Mouse (Mus musculus) cerebellum, adult 11-12 months (tissue): Measurements from ENCODE around the gene Ddx39.

ENCODE experiments used
- DNase-seq: peaks from one replicate; pipeline ENCODE4 v3.0.0; 2022

Gene Ddx39

DNA sequence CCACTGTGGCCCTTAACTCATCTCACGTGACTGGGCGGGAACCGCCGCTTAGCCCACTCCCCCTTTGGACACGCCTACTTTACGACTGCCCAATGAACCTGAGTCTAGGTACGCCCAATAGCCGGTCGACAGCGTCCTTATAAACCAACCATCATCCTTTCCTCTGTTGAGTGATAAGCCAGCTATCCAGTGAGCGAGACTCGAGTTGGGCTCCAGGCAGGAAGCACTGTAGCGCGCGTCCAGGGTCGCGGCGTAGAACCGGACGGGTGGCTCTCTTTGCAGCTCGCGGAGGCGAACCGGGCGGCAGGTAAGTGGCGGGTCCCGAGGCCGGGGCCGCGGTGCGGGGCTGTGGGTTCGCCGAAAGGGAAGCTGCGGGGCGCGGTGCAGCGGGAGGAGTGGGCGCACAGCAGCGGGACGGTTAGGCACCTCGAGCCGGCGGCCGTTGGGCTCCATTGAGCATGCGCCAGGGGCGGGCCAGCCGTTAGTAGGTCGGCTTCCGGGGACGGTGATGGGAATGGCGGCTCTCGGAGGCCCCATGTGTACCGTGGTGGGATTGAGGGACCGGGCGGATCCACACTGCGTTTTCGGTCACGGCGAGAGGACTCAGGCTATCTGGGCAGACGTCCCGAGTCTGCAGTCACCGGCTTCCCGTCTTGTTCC lies at the start of gene Ddx39:
Gene Ddx39, plus strand, starts transcription at position 147 of the 660 bp plus-strand sequence.
- DNase-seq = peak; percentile 97

DNA sequence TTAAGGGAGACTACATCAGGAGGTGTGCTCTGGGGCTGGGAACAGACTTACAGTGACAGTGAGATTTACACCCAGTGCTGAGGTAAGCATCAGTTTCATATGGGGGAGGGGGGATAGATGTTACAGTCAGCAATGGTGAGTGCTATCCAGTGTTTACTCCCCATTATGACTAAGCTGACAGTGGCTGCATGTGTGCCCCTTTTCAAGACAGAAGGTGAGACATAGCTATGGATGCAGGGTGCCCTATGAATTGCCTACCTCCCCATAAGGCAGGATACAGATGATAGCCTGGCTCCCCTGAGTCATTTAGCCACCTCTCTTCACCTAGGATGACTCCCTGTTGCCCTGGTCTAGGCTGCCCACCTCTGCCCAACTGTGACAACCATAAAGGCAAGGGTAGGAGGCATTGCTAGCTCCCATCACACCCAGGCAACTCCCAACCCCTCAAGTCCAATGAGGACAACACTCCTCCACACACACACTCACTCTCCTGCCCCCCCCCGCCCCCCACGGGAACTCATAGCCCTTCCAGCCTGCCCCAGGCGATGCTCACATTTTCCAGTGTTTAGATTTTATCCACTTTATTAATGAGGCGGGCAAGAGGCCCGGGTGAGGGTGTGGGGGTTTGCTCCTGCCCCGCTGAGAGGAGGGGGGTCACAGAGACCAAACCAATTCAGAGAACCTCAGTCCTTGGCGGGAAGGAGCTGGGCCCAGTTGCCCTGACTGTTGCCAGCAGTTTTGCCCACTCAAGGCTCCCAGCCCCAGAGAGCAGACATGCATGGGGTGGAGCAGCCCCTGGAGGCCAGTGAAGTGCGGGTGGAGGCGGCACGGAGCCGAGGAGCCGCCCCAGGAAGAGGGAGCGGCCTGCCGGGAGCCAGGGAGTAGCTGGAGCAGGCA lies 48.8 kb upstream of the Ddx39 start, which contains the start of gene Ptger1:
Gene Ptger1, plus strand, starts transcription at position 710 of the 897 bp plus-strand sequence.
- DNase-seq = no peak

DNA sequence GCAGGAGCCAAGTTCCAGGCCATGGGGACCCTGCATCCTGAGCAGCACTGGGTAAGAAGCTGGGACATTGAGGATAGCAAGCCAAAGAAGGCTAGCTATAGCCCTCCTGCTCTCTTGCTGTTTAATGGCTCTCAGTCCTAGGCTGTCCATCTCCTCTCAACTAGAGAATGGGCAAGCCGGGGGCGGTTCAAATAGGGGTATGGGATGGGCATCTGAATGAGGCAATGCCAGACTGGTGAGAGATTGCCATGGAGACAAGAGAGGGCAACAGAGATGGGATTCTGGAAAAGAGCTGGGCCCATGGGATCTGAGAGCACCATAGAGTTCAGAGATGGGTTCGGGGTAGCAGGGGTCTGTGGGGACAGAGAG lies 48.1 kb upstream of the Ddx39 start:
- no peak for DNase-seq

DNA sequence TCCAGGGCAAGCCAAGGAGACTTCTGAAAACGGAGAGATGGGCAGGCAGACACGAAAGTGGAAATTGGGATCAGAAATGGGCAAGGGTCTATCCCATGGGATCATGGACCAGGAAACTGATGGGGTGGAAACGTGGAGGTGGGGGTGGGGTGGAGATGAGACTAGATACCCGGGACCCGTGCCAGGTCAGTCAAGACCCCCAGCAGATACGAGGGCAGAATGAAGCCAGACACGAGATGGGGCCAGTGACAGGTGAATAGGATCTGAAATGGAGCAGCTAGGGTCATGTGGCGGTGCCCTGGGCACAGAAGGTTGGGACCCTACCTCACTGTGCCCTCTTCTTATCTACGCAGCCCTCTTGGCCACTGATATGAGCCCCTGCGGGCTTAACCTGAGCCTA lies 47.5 kb upstream of the Ddx39 start:
- no peak for DNase-seq

DNA sequence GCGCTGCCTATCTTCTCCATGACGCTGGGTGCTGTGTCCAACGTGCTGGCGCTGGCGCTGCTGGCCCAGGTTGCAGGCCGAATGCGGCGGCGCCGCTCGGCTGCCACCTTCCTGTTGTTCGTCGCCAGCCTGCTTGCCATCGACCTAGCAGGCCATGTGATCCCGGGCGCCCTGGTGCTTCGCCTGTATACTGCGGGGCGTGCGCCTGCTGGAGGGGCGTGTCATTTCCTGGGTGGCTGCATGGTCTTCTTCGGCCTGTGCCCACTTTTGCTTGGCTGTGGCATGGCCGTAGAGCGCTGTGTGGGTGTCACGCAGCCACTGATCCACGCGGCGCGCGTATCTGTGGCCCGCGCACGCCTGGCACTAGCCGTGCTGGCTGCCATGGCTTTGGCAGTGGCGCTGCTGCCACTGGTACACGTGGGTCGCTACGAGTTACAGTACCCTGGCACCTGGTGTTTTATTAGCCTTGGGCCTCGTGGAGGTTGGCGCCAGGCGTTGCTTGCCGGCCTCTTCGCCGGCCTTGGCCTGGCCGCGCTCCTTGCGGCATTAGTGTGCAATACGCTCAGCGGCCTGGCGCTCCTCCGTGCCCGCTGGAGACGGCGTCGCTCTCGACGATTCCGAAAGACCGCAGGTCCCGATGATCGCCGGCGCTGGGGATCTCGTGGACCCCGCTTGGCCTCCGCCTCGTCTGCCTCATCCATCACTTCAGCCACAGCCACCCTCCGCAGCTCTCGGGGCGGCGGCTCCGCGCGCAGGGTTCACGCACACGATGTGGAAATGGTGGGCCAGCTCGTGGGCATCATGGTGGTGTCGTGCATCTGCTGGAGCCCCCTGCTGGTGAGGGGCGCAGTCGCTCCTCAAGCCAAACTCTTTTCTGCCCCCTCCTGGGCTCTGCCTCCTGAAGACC lies 46.7 kb upstream of the Ddx39 start:
- peak; percentile 56 for DNase-seq

DNA sequence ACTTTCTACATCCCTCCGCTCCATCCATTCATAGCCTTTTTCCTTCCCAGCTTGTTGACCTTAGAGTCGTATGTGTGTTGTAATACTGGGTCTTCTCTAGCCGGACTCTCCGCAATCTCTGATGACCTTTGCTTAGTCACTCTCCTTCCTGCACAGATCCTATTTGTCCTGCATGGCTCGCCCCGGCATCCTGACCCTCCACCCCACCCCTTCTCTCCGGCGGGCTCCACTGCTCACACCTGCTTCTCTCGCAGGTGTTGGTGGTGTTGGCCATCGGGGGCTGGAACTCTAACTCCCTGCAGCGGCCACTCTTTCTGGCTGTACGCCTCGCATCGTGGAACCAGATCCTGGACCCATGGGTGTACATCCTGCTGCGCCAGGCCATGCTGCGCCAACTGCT lies 46.0 kb upstream of the Ddx39 start:
- no peak for DNase-seq

DNA sequence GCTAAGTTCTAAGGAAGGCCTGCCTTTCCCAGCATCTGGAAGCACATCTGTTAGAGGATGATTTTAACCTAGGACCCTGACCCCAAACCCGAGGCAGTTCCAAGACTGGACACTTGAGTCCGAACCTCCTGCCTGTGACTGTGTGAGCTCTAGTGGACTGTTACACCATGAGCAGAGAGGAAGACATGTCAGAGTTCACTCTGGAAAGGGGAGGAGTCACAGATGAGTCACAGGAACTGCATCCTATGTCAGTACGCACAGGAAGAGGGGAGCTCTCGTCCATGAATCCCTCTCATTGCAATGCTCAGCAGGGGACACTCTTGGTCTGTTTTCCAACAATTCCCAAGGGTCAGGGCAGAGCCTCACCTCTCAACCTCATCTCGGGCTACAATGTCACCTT lies 42.0 kb upstream of the Ddx39 start:
- no peak for DNase-seq

DNA sequence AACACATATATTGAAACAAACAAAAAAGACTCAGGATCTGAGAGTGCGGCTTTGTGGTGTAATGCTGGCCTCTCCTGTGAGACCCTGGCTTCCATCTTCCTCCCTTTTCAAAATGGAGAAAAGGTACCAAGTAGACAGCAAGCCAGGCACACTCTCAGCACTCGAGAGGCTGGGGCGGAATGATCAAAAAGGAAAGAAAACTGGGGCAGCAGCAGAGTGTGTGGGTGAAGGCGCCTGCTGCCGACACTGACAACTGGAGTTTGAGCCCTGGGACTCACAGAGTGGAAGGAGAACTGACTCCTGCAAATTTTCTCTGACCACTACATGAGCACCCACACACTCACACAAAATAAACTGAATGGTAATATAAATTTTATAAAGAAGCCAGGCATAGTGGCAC lies 40.5 kb upstream of the Ddx39 start:
- no peak for DNase-seq

DNA sequence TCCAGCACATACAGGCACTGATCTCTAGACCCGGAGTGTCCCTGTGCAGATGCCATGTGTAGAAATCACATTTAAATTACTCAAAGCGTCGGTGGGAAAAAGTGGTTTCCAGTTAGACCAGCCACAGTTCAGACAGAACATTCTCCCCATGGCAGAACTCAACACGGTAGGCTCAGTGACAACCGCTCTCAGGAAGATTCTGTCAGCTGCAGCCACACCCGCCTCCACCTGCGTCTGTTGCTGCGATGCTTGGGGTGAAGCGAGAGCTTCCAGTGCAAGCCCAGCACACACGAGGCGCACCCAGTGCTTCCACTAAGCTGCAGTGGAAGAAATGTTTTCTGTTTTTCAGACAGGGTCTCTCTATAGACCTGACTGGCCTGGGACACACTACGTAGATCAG lies 35.1 kb upstream of the Ddx39 start:
- DNase-seq = no peak

DNA sequence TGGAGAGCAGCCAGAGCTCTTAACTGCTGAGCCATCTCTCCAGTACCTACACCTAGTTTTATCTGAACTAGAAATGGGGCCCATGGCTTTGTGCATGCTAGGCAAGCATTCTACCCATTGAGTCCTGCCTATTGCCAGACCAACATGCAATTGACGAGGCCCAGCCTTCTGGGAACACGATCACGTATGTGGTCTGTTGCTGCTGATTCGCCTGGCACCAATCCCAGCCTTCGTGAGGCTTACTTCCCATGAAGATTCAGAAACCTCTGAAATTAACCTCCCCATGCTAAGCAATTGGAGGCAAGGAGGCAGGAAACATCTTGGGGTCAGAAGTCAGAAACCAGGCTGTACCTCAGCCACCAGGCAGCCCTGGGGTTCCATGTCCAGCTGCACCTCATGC lies 34.4 kb upstream of the Ddx39 start:
- DNase-seq = no peak

DNA sequence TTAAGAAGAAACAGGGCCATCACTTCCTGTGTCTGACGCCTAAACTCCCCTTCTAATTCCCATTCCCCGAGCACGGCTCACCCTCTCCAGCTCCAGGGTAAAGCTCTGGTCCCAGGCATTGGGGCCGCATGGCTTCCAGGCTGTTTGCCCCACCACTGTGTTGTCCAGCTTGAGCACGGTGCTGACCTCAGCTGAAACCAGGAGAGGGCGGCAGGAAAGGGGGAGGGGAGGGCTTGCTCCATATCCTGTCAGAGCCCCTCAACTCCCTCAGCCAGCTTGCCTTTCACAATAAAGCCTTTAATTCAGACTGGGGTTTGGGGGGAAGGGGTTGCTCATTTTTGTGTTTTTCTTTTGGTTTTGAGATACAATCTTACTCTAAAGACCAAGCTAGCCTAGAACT lies 33.9 kb upstream of the Ddx39 start:
- DNase-seq = no peak

DNA sequence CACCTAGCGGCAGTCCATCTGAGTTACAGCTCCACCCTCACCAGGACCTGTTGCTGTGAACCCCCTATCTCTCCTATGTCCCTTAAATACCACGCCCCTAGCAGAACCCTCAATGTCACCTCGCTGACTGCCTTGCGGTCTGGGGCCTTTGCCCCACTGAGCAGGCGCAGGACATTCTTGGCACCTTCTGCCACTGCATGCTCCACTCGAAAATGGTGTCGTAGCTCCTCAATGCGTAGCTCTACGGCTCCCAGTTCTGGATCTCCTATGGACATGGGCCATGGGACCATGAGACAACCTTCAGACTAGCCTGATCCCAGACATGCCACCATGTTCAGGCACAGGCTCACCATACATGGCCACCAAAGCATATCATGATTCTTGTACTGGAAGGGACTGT lies 30.5 kb upstream of the Ddx39 start:
- no peak for DNase-seq

DNA sequence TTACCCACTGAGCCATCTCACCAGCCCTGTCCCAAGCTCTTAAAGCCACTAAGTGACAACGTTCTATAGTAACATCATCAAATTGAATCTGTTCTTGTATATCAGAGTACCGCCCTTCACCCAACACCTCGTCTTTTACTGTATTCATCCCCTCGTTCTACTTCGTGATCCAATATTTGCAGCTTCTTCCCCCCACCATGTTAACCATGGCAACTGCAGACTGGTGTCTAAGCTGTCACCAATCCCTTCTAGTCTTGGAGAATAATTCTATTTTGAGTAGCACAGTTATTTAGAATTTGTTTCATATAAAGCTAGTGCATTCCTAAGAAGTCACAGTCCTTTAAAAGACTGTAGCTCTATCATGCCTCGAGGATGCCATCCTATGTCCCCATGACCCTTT lies 25.7 kb upstream of the Ddx39 start:
- no peak for DNase-seq

DNA sequence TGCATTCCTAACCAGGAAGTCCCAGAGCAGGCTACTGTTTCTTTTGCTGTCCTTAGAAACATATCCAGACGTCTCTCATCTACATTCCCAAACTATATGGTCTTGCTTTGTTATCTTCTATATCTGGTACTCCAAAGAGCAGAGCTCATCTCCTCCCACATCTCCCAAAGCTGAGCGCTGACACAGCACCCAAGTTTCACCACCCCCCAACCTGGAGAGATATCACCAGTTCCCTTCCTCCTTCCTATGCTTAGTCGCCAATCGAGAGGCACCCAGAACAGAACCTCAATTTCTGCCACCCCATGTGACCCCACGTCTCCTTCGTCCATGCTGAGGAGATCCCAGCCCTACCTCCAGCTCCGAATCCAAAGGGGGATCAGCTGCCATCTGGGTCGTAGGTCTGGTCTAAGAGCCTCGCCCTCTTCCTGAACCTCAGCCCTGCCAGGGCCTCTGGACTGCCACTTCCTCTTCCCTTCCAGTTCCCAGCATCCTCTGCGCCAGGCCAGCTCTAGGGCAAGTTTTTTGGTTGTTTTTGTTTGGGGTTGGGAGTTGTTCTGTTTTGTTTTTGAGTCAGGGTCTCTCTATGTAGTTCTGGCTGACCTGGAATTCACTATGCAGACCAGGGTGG lies 21.3 kb upstream of the Ddx39 start:
- no peak for DNase-seq

DNA sequence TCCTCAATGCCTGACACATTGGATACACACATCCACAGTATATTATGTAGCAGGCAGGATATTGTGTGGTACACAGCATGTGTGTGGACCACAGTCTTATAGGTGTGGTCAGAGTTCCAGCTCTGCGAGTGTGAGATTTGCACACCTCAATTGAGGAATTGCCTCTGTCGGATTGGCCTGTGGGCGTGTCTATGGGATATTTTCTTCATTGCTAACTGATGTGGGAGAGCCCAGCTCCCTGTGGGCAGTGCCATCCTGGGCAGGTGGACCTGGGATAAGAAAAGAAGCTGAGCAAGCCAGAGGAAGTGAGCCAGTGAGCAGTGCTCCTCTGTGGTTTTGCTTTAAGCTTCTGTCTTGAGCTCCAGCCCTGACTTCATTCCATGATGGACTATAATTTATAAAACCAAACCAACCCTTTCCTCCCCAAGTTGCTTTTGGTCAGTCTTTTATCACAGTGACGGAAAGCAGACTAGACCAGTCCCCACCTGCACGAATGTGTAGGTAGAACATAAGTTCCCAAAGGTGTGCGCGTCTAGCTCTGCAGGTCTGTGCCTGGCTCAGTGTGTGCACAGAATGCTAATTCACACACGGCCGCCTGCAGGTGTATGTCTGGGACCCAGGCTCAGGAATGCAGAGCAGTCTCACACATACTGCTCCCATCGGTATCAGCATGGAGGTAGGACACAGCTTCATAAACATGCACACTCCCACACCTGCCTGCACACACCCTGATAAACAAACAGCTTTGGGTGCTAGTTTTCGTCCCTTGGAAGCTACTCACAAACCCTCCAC lies 20.4 kb upstream of the Ddx39 start:
- no peak for DNase-seq

DNA sequence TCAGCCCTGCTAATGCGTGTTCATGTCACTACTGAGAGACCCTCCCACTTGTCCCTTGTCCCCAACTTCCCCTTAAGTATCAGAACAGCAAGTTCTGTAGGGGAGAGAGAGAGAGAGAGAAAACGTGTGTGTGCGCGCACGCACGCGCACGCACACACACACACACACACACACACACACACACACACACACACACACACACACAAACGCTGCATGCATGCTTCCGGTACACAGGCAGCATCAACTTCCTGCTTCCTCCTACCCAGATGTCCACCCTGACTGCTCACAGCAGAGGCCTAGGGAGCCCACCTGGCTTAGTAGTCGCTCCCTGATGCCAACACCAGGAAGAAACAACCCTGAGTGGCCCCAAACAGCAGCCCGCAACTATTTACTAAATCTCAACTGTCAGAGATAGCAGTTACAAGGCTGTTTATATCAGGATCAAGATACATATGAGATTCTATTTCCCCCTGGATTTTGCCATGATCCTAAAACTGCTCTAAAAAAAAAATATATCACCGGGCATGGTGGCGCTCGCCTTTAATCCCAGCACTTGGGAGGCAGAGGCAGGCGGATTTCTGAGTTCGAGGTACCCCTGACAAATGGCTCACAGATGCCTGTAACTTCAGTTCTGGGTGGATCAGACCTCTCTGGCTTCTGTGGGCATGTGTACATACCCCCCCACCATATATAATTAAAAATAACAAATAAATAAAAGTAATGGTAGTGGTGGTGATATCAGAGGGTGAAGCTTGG lies 19.4 kb upstream of the Ddx39 start:
- DNase-seq = no peak

DNA sequence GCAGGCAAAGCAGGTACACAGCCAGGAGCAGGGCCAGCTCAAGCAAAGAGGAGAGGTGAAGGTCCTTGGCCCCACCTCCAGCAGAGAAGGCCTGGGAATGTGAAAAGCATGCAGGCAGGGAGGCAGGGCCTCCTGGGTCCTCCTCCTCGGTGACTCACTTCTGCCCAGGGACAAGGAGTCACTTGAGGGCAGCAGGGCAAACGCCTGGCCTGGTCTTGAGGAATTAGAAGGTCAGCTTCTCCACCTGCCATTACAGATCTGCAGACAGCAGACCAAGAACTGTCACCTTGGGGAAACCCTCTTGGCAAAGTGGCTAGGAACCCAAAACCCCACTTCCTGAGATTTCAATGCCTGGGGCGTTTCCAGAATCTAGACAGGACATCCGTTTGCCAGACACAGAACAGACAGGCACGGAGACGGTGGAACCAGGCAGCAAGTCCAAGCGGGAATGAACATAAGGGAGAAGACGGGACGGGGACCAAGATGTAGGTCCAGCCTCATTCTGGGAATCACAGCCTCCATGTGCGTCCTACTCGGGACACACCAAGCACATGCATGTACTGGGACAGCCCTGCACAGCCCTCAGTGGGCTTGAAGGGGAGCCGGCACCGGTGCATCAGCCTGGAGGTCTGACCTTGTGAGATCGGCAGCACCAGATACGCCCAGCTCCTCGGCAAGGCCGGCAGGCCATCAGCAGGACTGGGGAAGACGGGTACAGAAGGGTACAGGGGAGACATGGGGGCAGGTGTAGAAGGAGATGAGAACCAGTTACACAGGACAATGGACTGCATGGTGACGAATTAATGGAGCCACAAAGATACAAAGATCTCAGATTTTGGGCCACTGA lies 17.4 kb upstream of the Ddx39 start:
- peak; percentile 36 for DNase-seq

DNA sequence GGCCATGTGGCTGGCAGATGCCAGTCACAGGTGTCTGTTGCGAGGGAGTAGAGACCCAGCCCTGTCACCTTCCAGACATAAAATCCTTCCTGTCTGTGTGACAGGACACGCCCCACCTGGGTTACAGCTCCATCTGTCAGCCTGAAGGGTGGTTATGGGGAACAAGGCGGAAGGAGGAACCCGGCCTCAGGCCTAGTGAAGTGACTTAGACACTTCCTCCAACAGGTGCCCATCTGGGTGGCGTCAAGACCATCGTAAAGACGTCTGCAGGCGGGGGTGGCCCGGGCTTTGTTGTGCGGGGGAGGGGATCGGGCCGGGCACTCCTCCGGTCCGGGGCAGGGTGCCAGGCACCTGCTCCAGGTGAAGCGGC lies 16.7 kb upstream of the Ddx39 start:
- DNase-seq = peak; percentile 75

DNA sequence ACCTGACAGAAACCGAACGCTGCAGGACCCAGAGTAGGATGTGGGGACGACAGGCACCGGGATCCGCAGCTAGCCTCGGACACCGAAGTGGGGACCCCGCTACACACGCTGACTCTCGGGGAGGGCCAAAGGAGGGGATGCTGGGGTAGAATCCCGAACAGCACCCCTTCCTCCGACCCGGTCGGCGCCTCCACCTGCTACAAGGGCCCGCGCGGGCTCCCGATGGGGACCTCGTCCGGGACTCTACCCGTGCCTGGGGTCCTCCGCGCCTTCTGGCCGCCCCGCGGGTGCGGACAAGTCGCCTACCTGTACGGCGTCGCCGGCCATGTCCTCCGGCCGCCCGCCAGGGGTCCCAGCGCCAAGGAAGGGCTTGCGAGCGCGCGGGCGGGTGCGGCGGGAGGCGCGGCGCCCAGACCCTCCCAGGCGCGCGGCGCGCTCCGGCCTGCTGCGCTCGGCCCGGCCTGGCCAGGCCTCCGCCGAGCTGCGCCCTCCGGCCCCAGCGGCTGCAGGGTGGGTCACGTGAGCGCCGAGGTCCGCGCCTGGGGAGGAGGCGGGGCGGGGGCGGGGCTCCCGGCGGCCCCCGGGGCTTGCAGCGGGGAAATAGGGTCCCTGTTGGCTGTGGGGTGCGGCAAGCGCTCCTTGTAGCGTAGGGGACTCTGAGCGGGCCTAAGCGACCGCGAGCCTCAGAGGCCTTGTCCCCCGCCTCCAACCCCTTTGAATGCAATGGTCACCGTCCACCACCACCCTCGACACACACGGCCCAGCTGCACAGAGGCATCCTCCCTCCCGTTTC lies 16.1 kb upstream of the Ddx39 start, which contains the start of gene Pkn1:
Gene Pkn1, minus strand, starts transcription at position 519 of the 793 bp plus-strand sequence.
- peak; percentile 77 for DNase-seq
